20 mouse cellular contexts compared by ENCODE assay signal in genomic region chr5:138019577-138019976, GRCm38 (mm10). TPM values are rescaled to one million over a fixed set of nuclear protein-coding genes. Genes with fewer than 3 reads are reported as not detected.
A peak's percentile ranks its signal among the peaks of the same experiment; 100 is the strongest.
DNase-seq lines count a peak whose midpoint lies in the region; ATAC-seq and TF ChIP-seq lines count a peak whose summit lies in the region.
"Not testable (repeated sequence)": the region's sequence is repeated elsewhere in the genome, so short reads cannot be mapped to it uniquely, and the experiment has no call there.
"Had no signal": no experiment of that assay in that cellular context is flagged by ENCODE, and none has a peak within 500 bp of the region (broad histone marks: within the 10 kb centered on the region; RNA-seq: fewer than 3 reads in every experiment).

No protein-coding gene starts in this region.

- not testable (repeated sequence) for H3K9ac ChIP-seq in liver, adult 2 months (ENCODE audit: low read depth, low read length); liver, postnatal 0 days (replicated peaks)

- not testable (repeated sequence) for TF ChIP-seq POLR2A in liver, adult 2 months (IDR thresholded peaks at IDR 0.05; ENCODE audit: extremely low read depth, insufficient read depth, low read length)

- not testable (repeated sequence) for TF ChIP-seq EP300 in liver, postnatal 0 days (IDR thresholded peaks at IDR 0.05; ENCODE audit: low read depth)

- not testable (repeated sequence) for H3K4me2 ChIP-seq in liver, postnatal 0 days (ENCODE audit: low read depth, low read length)

- not testable (repeated sequence) for H3K9me3 ChIP-seq in liver, postnatal 0 days (ENCODE audit: low read length)

- DNase-seq in heart, adult 11 months: peak; percentile 36
- DNase-seq in liver, adult 2 months (ENCODE audit: extremely low read depth, low read depth, low spot score): peak; percentile 89
- peak; percentile 12 for DNase-seq in liver, postnatal 0 days

- not testable (repeated sequence) for H3K4me1 ChIP-seq in liver, adult 2 months (ENCODE audit: control insufficient read depth, insufficient read depth, low read length); liver, postnatal 0 days (ENCODE audit: insufficient read depth)

- not testable (repeated sequence) for H3K4me3 ChIP-seq in liver, adult 2 months (ENCODE audit: insufficient read depth, low read depth, low read length); liver, postnatal 0 days (ENCODE audit: low read depth, low read length)

- peak; percentile 71 for ATAC-seq in liver, postnatal 0 days

- WGBS in liver, adult 2 months: 40% methylated on average over 4 of the region's 4 CpGs
- WGBS in liver, postnatal 0 days (ENCODE audit: insufficient replicate concordance): 63% methylated on average over 3 of the region's 4 CpGs

- H3K36me3 ChIP-seq in liver, adult 2 months (ENCODE audit: control insufficient read depth, insufficient read depth, low read length); liver, postnatal 0 days (replicated peaks; ENCODE audit: insufficient read depth, low read length): not testable (repeated sequence)

- not testable (repeated sequence) for H3K79me2 ChIP-seq in liver, adult 2 months (ENCODE audit: control insufficient read depth, insufficient read depth, low read length)

- not testable (repeated sequence) for H3K27me3 ChIP-seq in liver, adult 2 months (ENCODE audit: control insufficient read depth, insufficient read depth, low read length); liver, postnatal 0 days (ENCODE audit: insufficient read depth, low read length)

- H3K27ac ChIP-seq in liver, adult 2 months (replicated peaks; ENCODE audit: insufficient read depth, low read depth, low read length): peak overlapping the region; percentile 75
- 0 out of 2 replicates have a peak overlapping the region, but pooled peaks have one; percentile 22 for H3K27ac ChIP-seq in liver, postnatal 0 days (ENCODE audit: low read depth)

- TF ChIP-seq CTCF in liver, adult 2 months (IDR thresholded peaks at IDR 0.05; ENCODE audit: low read depth, low read length); liver, postnatal 0 days (IDR thresholded peaks at IDR 0.05; ENCODE audit: low read depth): not testable (repeated sequence)

RNA-seq across cellular contexts. Expression of gene Smok3a, which starts 1.5 kb away (rescaled TPM):
- not detected in 2 replicates for total RNA-seq in liver, adult 2 months (2014; rRNA removed)
- polyA plus RNA-seq in liver, adult 2 months (2012; rRNA removed): not detected in 2 replicates
- not detected in 2 replicates for polyA plus RNA-seq in liver, postnatal 0 days (2015; fragmentation: Nextera tagmentation; extraction: Ambion mirVana)
- total RNA-seq: adrenal gland, adult 18-20 months; adrenal gland, adult 2 months; adrenal gland, adult 8-10 months; adrenal gland, postnatal 10 days; adrenal gland, postnatal 14 days; adrenal gland, postnatal 25 days; adrenal gland, postnatal 36 days; adrenal gland, postnatal 4 days; CH12.LX; ES-E14; MEL had no signal
- polyA plus RNA-seq: activated CD4-positive, CD25-positive, alpha-beta regulatory T cell, adult 4 months; adrenal gland, adult 2 months; brain, embryonic 14.5 days; C2C12; CD4-positive, CD25-positive, alpha-beta regulatory T cell, adult 4 months; G1E; Patski had no signal

RNA-seq across cellular contexts. Expression of gene Smok3b, which starts 1.7 kb away (rescaled TPM):
- total RNA-seq in liver, adult 2 months (2014; rRNA removed): 0.37 TPM in 1 of 2 replicates, not detected in the other
- not detected in 2 replicates for polyA plus RNA-seq in liver, adult 2 months (2012; rRNA removed)
- not detected in 2 replicates for polyA plus RNA-seq in liver, postnatal 0 days (2015; fragmentation: Nextera tagmentation; extraction: Ambion mirVana)
- total RNA-seq: adrenal gland, adult 18-20 months; adrenal gland, adult 2 months; adrenal gland, adult 8-10 months; adrenal gland, postnatal 10 days; adrenal gland, postnatal 14 days; adrenal gland, postnatal 25 days; adrenal gland, postnatal 36 days; adrenal gland, postnatal 4 days; CH12.LX; ES-E14; G1E; MEL had no signal
- polyA plus RNA-seq: activated CD4-positive, CD25-positive, alpha-beta regulatory T cell, adult 4 months; adrenal gland, adult 2 months; brain, embryonic 14.5 days; C2C12; CD4-positive, CD25-positive, alpha-beta regulatory T cell, adult 4 months; G1E; Patski had no signal

RNA-seq across cellular contexts. Expression of gene Smok3c, which starts 33.4 kb away (rescaled TPM):
- total RNA-seq in liver, adult 2 months (2014; rRNA removed): not detected in 2 replicates
- not detected in 2 replicates for polyA plus RNA-seq in liver, adult 2 months (2012; rRNA removed)
- not detected in 2 replicates for polyA plus RNA-seq in liver, postnatal 0 days (2015; fragmentation: Nextera tagmentation; extraction: Ambion mirVana)
- total RNA-seq: adrenal gland, adult 18-20 months; adrenal gland, adult 2 months; adrenal gland, adult 8-10 months; adrenal gland, postnatal 10 days; adrenal gland, postnatal 14 days; adrenal gland, postnatal 25 days; adrenal gland, postnatal 36 days; adrenal gland, postnatal 4 days; CH12.LX; ES-E14; MEL had no signal
- polyA plus RNA-seq: activated CD4-positive, CD25-positive, alpha-beta regulatory T cell, adult 4 months; adrenal gland, adult 2 months; brain, embryonic 14.5 days; C2C12; CD4-positive, CD25-positive, alpha-beta regulatory T cell, adult 4 months; G1E; Patski had no signal

RNA-seq across cellular contexts. Expression of gene Azgp1, which starts 38.3 kb away (rescaled TPM):
- total RNA-seq in liver, adult 2 months (2014; rRNA removed): 1,462 and 1,614 TPM in 2 replicates
- 1,097 and 1,209 TPM in 2 replicates for polyA plus RNA-seq in liver, adult 2 months (2012; rRNA removed)
- polyA plus RNA-seq in liver, postnatal 0 days (2015; fragmentation: Nextera tagmentation; extraction: Ambion mirVana): 745 and 764 TPM in 2 replicates
- total RNA-seq: CH12.LX, ES-E14, G1E, MEL had no signal
- polyA plus RNA-seq: brain, embryonic 14.5 days; C2C12; CD4-positive, CD25-positive, alpha-beta regulatory T cell, adult 4 months; G1E; Patski had no signal

RNA-seq across cellular contexts. Expression of gene Gjc3, which starts 56.7 kb away (rescaled TPM):
- total RNA-seq in liver, adult 2 months (2014; rRNA removed): 0.47 and 0.55 TPM in 2 replicates
- 0.18 and 0.44 TPM in 2 replicates for polyA plus RNA-seq in liver, adult 2 months (2012; rRNA removed)
- 0.22 and 0.26 TPM in 2 replicates for polyA plus RNA-seq in liver, postnatal 0 days (2015; fragmentation: Nextera tagmentation; extraction: Ambion mirVana)
- total RNA-seq: CH12.LX, MEL had no signal
- polyA plus RNA-seq: activated CD4-positive, CD25-positive, alpha-beta regulatory T cell, adult 4 months; C2C12; G1E; Patski had no signal

Comparison
In these comparisons a context has a peak if more than half of its experiments do, and no peak if none do; other contexts are left out.
1. DNase-seq: peak in every context shown above with its lines; median percentile 89 in liver, adult 2 months; 36 in heart, adult 11 months; 12 in liver, postnatal 0 days.